Mouse (Mus musculus): ENCODE results near the gene Hoxa11. TPM values are rescaled to one million over a fixed set of nuclear protein-coding genes. Genes with fewer than 3 reads are reported as not detected.

Hoxa11 gene
- polyA plus RNA-seq, 1 experiment from 2014 or later: not detected

DNA sequence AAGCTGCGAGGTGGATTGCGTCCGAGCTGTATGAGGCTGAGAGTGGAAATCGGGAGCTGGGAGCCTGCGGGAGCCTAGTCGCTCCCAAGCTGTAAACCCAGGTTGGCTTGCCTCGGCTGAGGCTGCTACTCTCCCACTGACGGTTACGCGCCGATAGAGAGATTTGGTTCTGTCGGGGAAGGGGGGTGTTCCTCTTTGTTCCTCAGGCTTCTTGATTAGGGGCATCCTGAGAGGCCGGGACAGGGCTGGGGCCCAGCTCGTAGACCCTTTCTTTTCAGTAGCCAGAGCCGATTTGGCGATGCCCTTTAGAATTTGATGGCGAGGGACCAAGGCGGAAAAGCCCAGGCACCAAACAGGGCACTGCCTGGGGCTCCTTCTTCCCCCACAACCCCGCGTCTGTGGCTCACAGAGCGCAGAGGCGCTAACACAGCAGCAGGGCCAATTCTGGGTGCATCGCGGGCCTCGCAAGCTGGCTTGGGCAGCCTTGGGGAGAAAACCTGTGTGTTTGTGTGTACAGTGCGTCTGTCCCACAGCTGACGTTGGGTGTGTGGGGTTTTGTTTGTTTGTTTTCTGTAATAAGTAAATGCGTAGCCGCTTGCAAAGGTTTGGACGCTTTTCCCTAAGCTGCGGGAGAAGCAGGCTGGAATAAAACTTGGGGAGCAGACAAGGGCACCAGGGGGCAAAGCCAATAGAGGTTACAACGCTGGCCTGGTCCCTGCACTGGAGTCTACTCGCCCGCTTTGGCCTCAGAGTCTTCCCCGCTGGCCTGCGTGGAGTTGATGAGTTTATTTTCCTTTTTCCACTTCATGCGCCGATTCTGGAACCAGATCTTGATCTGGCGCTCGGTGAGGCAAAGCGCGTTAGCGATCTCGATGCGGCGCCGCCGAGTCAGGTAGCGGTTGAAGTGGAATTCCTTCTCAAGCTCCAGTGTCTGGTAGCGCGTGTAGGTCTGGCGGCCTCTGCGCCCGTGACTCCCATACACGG lies 39.7 kb downstream of the Hoxa11 start:
- TF ChIP-seq CTCF (IDR thresholded peaks at IDR 0.05; ENCODE audit: low read depth): no peak
- H3K36me3 ChIP-seq (ENCODE audit: insufficient read depth): peaks cover 24% of the 10 kb centered on the region
- peak overlapping the region; percentile 83 for H3K27ac ChIP-seq (ENCODE audit: low read depth)
- H3K4me3 ChIP-seq (ENCODE audit: low read depth, low read length): peak overlapping the region; percentile 90
- H3K4me2 ChIP-seq: peak overlapping the region; percentile 87
- DNase-seq (peak; percentile 61), ATAC-seq (ENCODE audit: insufficient read depth) (no peak)
- peaks cover 83% of the 10 kb centered on the region for H3K27me3 ChIP-seq (ENCODE audit: insufficient read depth, low read length)
- H3K9ac ChIP-seq: peak overlapping the region; percentile 100
- peaks cover 3% of the 10 kb centered on the region; the same call in 1 of the 2 replicates for H3K4me1 ChIP-seq (ENCODE audit: insufficient read depth)
- no peaks in the 10 kb centered on the region for H3K9me3 ChIP-seq (ENCODE audit: low read depth, low read length)
- WGBS: 14% methylated on average over 55 of the region's 55 CpGs

DNA sequence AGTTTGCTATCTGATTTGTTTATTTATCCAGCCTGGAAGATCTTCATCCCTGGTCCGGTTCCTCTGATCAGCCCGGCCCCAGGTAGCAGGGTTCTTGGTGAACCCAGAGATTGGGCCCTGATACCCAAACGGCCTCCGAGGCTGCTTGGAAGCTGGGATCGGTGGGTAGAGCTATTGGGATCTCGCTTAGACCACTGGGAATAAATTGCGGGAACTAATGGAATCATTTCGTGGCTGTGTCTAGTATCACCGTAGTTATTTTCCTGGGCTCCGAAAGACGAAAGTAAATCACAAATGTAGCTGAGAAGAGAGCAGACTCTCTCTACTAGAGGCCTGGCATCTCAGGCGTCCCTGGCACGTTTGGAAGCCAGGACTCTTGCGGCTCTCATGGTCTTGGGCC lies 40.4 kb downstream of the Hoxa11 start:
- Histone ChIP-seq H3K27me3 (ENCODE audit: insufficient read depth, low read length) (peaks cover 83% of the 10 kb centered on the region), H3K4me3 (ENCODE audit: low read depth, low read length) (peak overlapping the region; percentile 90), H3K9me3 (ENCODE audit: low read depth, low read length) (no peaks in the 10 kb centered on the region), H3K4me2 (peak overlapping the region; percentile 87), H3K27ac (ENCODE audit: low read depth) (peak overlapping the region; percentile 83), H3K9ac (peak overlapping the region; percentile 100), H3K36me3 (ENCODE audit: insufficient read depth) (peaks cover 24% of the 10 kb centered on the region), H3K4me1 (ENCODE audit: insufficient read depth) (peaks cover 3% of the 10 kb centered on the region; the same call in 1 of the 2 replicates)
- 16% methylated on average over 14 of the region's 14 CpGs for WGBS
- no peak for DNase-seq
- no peak for ATAC-seq (ENCODE audit: insufficient read depth)
- TF ChIP-seq CTCF (IDR thresholded peaks at IDR 0.05; ENCODE audit: low read depth): no peak

DNA sequence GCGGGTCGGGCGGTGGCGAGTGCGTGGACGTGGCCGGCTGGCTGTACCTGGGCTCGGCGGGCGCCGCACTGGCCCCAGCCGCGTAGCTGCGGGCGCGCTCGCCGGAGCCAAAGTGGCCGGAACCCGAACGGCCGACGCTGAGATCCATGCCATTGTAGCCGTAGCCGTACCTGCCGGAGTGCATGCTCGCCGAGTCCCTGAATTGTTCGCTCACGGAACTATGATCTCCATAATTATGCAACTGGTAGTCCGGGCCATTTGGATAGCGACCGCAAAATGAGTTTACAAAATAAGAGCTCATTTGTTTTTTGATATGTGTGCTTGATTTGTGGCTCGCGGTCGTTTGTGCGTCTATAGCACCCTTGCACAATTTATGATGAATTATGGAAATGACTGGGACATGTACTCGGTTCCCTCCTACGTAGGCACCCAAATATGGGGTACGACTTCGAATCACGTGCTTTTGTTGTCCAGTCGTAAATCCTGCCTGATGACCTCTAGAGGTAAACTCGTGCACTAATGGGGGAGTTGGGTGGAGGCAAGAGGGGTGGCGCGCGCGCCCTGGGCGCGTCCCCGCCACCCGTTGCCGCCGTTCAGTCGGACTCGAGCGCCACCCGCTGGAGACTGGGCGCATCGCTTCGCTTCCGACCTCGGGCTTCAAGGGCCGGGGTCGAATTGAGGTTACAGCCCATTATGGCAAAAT lies 41.4 kb downstream of the Hoxa11 start, which contains the start of gene Hoxa5:
Gene Hoxa5, minus strand, starts transcription at position 538 of the 703 bp plus-strand sequence.
- H3K4me1 ChIP-seq (ENCODE audit: insufficient read depth): peaks cover 3% of the 10 kb centered on the region; the same call in 1 of the 2 replicates
- TF ChIP-seq CTCF (IDR thresholded peaks at IDR 0.05; ENCODE audit: low read depth): peak; percentile 78
- H3K4me3 ChIP-seq (ENCODE audit: low read depth, low read length): peak within 1 kb of the TSS; percentile 90
- peak; percentile 98 for DNase-seq
- peaks cover 24% of the 10 kb centered on the region for H3K36me3 ChIP-seq (ENCODE audit: insufficient read depth)
- peak within 1 kb of the TSS; percentile 100 for H3K9ac ChIP-seq
- H3K9me3 ChIP-seq (ENCODE audit: low read depth, low read length): no peaks in the 10 kb centered on the region
- peak within 1 kb of the TSS; percentile 87 for H3K4me2 ChIP-seq
- H3K27me3 ChIP-seq (ENCODE audit: insufficient read depth, low read length): peaks cover 79% of the 10 kb centered on the region
- peak within 1 kb of the TSS; percentile 97 for H3K27ac ChIP-seq (ENCODE audit: low read depth)
- ATAC-seq (ENCODE audit: insufficient read depth): peak; percentile 88
- WGBS: under 1% methylated on average over 65 of the region's 65 CpGs

DNA sequence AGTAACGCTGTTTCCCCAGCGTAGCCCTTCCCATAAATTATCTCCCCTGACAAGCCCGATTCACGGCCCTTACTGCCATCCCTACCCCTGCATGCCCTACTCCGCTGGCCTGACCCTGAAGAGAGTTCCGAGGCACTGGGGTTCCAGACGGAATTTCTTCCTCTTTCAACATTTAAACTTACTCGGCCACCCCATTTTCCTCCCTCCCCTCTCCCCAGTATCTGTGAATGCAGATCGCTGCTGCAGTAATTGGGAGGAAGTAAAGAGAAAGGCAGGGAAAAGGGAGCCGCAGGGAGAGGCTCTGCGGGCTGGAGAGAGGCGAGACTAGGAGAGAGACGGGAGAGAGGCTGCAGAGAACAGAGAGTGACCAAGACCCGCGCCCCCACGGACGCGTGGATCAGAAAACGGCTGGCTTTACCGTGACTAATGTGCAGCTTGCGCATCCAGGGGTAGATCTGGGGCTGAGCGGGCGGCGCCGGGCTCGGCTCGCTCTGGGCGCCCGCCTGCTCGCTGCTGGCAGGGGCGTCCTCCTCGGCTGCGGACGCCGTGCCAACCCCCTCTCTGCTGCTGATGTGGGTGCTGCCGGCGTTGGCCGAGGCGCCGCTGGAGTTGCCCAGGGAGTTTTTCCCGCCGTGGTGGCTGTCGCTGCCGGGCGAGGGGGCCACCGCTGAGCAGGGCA lies 42.1 kb downstream of the Hoxa11 start:
- Histone ChIP-seq H3K27ac (ENCODE audit: low read depth) (peak overlapping the region; percentile 97), H3K4me3 (ENCODE audit: low read depth, low read length) (peak overlapping the region; percentile 90), H3K4me1 (ENCODE audit: insufficient read depth) (no peaks in the 10 kb centered on the region; the same call in 1 of the 2 replicates), H3K9ac (peak overlapping the region; percentile 100), H3K4me2 (peak overlapping the region; percentile 87), H3K36me3 (ENCODE audit: insufficient read depth) (peaks cover 24% of the 10 kb centered on the region), H3K9me3 (ENCODE audit: low read depth, low read length) (no peaks in the 10 kb centered on the region), H3K27me3 (ENCODE audit: insufficient read depth, low read length) (peaks cover 77% of the 10 kb centered on the region)
- under 1% methylated on average over 45 of the region's 46 CpGs for WGBS
- TF ChIP-seq CTCF (IDR thresholded peaks at IDR 0.05; ENCODE audit: low read depth): no peak
- ATAC-seq (ENCODE audit: insufficient read depth): no peak
- DNase-seq: peak; percentile 40

DNA sequence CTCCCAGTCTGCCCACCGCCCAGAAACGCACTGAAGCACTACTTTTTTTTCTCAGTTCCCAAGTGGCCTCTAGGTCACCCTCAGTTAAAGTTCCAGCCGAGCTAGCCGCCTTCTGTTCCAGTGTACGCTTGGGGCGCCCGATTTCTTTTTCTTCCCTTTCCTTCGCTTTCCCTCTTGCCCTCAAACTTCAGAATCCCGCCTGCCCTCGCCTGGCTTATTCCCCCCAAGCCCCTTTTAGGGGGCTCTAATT lies 42.6 kb downstream of the Hoxa11 start:
- H3K4me3 ChIP-seq (ENCODE audit: low read depth, low read length): peak overlapping the region; percentile 90
- H3K9me3 ChIP-seq (ENCODE audit: low read depth, low read length): no peaks in the 10 kb centered on the region
- peak overlapping the region; percentile 100 for H3K9ac ChIP-seq
- H3K4me1 ChIP-seq (ENCODE audit: insufficient read depth): no peaks in the 10 kb centered on the region; the same call in 1 of the 2 replicates
- peaks cover 74% of the 10 kb centered on the region for H3K27me3 ChIP-seq (ENCODE audit: insufficient read depth, low read length)
- peak overlapping the region; percentile 97 for H3K27ac ChIP-seq (ENCODE audit: low read depth)
- DNase-seq (peak; percentile 41), ATAC-seq (ENCODE audit: insufficient read depth) (no peak)
- WGBS: under 1% methylated on average over 10 of the region's 10 CpGs
- H3K4me2 ChIP-seq: peak overlapping the region; percentile 87
- peaks cover 24% of the 10 kb centered on the region for H3K36me3 ChIP-seq (ENCODE audit: insufficient read depth)
- no peak for TF ChIP-seq CTCF (IDR thresholded peaks at IDR 0.05; ENCODE audit: low read depth)

DNA sequence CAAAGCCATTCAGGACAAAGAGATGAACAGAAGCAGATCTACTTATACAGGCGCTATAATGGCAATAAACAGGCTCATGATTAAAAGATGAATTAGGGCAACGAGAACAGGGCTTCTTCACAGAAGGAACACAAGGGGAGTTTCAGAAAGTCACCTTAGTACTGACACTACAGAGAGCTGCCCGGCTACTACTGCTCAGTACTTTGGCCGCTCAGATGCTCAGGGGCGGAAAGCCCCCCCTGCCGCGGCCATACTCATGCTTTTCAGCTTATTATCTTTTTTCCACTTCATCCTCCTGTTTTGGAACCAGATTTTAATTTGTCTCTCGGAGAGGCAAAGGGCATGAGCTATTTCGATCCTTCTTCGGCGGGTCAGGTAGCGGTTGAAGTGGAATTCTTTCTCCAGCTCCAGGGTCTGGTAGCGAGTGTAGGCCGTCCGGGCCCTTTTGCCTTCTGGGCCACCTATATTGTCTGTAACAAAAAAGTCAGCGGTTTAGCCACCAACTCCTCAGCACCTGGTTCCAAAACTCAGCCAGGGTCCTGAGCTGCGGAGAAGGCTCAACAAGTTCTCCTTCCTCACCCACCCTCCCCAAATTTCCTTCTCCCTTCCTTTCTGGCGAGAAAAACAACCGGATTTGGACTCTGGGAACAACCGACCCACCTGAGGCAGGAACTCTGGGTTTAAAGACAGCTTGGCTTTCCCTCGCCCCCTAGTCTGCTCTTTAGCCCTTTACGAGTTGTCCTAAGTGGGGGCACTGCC lies 43.1 kb downstream of the Hoxa11 start:
- H3K27me3 ChIP-seq (ENCODE audit: insufficient read depth, low read length): peaks cover 73% of the 10 kb centered on the region
- H3K9ac ChIP-seq: peak overlapping the region; percentile 100
- H3K4me1 ChIP-seq (ENCODE audit: insufficient read depth): no peaks in the 10 kb centered on the region; the same call in 1 of the 2 replicates
- H3K27ac ChIP-seq (ENCODE audit: low read depth): peak overlapping the region; percentile 97
- H3K9me3 ChIP-seq (ENCODE audit: low read depth, low read length): no peaks in the 10 kb centered on the region
- H3K4me2 ChIP-seq: peak overlapping the region; percentile 87
- 8% methylated on average over 22 of the region's 22 CpGs for WGBS
- no peak for TF ChIP-seq CTCF (IDR thresholded peaks at IDR 0.05; ENCODE audit: low read depth)
- peak; percentile 53 for DNase-seq
- no peak for ATAC-seq (ENCODE audit: insufficient read depth)
- peaks cover 24% of the 10 kb centered on the region for H3K36me3 ChIP-seq (ENCODE audit: insufficient read depth)
- H3K4me3 ChIP-seq (ENCODE audit: low read depth, low read length): peak overlapping the region; percentile 90
